Mouse (Mus musculus): ENCODE data around the gene Pik3r1.

Gene Pik3r1

GRCm38 (mm10) chr13:101735364-101736120 is 32.5 kb downstream of the Pik3r1 start:
- no peak for DNase-seq

GRCm38 (mm10) chr13:101734227-101734626 is 33.8 kb downstream of the Pik3r1 start:
- DNase-seq, result no peak

- DNase-seq, result no peak
Observed at GRCm38 (mm10) chr13:101732675-101733074, 35.3 kb downstream of the Pik3r1 start.

GRCm38 (mm10) chr13:101731777-101732176 is 36.2 kb downstream of the Pik3r1 start:
- no peak for DNase-seq

DNA sequence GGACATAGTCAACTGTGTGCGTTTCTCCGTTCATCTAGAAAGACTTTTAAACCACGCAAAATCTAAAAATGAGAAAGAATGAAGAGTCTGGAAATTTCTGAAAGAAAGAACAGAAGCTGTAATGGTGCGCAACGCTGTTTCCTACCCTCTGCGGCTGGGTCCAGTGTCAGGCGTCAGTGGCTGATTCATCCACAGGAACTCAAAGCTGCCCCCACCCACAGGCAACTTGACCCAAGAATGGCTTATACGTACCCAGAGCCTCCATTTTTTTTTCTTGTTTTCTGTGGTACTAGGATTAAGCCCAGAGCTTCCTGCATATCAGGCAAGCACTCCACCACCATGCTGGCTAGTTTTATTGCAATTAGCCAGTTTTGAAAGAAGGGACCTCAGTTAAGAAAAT is 37.7 kb downstream of the Pik3r1 start:
- no peak for DNase-seq

DNA sequence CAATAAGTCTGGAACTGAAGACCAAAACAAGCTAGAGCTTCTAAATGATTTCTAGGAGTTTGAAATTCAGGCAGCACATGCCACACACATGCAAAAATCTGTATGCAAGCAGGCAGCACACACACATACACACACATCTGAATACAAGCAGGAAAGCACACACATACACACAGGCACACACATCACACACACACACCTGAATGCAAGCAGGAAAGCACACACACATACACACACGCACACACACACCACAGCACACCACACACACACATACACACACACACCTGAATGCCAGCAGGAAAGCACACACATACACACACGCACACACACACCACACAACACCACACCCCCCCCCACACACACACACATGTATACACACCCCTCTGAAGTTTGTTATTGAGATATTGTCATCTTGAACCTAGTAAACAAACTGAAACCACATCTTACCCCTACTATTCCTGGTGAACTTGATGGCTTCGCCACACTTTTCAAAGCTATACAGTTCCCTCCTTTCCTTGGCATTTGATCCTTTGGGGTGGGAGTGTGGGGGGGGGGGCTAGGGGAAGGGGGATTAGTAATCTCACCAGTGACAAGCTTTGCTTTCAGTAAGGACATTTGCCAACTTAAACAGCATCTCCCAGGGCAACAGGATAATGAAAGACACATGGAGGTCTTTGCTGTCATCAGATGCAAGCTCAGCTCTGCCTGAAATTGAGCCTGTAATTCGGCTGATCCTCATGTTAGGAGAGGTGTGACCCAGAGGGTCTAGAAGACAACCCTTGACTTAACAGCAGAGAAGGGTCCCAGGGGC is 38.6 kb downstream of the Pik3r1 start:
- DNase-seq, result no peak

DNA sequence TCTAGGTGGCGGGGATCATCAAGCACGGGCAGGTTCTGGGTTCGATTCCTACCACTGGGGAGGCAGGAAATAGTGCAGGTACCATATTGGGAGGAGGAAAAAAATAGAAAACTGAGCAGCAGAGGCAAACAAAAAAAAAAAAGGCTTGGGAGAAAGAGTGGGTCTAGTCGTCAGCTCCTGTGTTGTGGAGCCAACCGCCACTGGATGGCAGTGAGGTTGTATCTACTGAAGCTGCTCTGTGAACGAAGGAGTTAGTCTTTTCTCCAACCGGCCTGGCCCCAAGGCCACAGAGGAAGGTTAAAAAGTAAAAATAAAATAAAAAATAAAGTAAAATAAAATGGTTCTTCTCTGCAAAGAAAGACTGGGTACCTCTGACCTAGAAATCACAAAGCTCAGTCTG is 39.2 kb downstream of the Pik3r1 start:
- DNase-seq, result peak; percentile 52

GRCm38 (mm10) chr13:101728300-101728699 is 39.7 kb downstream of the Pik3r1 start:
- no peak for DNase-seq

DNA sequence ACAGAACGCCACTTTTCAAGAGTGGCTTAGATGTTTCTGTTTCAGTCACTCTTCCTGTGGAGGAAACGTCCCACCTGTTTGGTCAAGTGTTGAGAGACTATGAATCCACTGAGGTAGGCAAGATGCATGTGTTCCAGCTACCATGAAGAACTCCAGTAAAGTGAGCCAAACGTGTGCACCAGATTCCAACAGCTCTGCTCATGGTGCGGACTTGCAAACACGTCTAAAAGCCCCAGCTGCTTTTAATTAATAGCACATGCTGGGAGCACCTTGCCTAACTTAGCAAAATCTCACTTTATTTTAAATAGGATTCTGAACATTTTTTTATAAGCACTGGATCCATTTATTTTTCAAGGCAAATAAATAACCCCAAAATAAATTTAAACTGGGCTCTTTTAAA is 40.2 kb downstream of the Pik3r1 start:
- DNase-seq, result no peak

GRCm38 (mm10) chr13:101726922-101727321 is 41.1 kb downstream of the Pik3r1 start:
- DNase-seq, result no peak

DNA sequence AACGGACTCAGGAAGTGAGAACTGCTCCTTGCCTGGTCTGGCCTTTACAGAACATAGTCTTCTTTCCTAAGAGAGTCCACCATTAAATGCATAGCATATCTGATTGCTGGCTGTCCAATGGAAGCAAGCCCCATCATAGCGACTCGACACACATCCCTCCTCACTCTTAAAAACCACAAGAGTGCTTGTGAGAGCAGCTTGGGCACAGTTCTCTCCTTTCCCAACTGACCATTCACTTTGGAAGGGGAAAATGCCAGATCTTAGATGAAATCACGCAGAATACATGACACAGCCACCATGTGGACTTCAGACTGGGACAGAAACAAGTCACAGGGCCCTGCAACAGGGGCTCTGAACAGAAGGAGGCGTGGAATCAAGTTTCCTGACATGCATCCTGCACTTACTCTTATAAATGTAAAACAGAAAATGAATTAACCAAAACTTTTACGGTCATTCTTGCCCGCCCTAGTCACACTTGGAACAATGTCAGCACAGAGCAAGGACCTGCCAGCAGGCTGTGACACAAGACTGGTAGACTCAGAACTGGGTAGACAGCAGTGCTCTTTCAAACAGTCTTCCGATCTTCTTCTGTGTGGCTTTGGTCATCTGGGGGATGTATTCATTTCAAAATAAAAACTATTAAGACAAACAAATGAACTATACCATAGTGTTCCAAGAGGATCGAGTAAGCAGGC is 46.0 kb downstream of the Pik3r1 start:
- DNase-seq, result no peak

DNA sequence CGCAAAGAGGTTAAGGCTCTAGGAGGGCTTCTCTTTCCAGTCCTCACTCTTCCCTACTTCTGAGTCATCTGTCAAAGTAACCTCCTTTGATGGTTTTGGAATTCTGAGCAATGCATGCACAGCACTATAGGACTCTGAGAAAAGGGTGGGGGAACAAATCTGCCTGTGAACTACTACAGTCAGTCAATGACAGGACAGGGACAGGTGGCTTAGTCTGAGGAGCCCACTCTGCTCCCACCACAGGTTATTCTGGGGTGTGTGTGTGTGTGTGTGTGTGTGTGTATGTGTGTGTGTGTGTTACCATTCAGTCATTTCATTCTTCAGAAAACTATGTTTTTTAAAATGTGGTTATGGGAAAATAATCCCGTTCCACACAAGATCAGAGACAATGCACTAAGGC is 46.9 kb downstream of the Pik3r1 start:
- no peak for DNase-seq

DNA sequence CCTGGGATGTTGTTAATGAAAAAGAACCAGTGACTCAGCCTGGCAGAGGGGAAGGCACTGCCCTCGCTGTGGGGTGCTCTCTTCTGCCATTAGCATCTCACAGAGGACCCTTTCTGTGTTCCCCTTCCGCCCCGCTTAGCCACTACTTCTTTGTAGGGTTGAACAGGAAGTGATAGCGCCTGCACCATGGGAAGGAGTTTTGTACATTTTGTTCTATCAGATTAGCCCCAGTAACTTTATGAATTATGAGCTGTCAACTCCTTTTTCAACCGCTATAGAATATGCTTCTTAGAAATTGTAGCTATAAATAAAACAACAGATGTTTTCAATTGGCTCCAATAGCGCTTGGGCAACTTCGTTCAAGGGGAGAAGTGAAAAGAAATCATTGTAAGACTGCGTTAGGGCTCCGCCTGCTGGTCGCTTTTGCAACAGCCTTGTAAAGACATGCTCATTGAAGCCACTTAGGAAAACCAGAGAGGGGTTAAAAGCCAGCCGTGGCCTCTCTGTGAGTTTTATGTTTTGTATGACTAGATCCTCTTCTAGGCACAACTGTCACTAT is 48.6 kb downstream of the Pik3r1 start:
- peak; percentile 60 for DNase-seq

- no peak for DNase-seq
Observed at GRCm38 (mm10) chr13:101718744-101719143, 49.3 kb downstream of the Pik3r1 start.

GRCm38 (mm10) chr13:101717836-101718235 is 50.2 kb downstream of the Pik3r1 start:
- DNase-seq, result no peak

GRCm38 (mm10) chr13:101713429-101714088 is 54.5 kb downstream of the Pik3r1 start:
- DNase-seq, result no peak

DNA sequence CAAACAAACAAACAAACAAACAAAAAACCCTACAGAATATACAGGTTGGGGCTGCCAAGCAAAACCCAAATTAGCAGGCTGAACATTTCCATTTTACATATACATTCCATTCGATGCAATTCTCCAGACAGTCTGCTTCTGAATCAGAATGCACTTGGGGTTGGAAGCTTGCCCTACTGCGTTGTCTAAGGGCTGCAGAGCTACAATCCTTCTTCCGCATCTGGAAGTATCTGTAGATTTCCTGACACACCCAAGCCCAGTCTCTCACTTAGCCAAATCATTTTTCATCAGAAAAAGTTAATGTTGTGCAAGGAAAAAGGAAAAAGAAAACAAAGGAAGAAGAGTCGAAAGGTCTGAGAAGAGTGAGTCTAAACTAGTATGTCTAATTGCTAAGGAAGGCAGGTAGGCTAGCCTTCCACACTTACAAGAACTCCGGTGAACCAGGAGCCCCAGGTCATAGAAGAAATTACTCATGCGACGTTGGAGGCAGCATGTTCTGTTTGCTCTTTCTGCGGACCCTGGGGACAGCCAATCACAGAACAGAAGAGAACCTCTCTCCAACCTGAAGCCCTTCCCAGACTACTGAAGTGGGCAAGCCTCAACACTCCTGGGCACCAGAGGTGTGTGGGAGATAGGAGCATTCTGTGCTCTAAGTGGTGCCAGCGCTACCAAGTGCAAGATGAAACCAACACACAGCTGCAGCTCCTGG is 55.1 kb downstream of the Pik3r1 start:
- DNase-seq, result no peak

GRCm38 (mm10) chr13:101712099-101712498 is 55.9 kb downstream of the Pik3r1 start:
- DNase-seq, result no peak

DNA sequence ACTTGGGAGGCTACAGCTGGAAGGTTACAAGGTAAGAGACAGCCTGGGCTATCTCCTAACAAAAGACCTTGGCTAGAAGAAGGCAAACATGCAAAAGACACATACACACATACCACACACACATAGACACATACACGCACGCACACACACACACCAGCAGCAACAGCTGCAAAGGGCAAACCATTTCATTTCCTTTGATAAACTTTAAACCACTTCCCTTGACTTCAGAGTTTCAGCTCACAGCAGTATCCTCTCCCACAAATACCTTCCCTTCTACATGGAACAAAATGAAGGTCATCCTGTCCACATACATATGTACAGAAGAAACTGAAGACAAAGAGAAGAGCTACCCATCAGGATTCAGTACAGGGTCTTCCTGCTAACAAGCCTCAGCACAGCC is 56.7 kb downstream of the Pik3r1 start:
- DNase-seq, result no peak

GRCm38 (mm10) chr13:101709788-101710187 is 58.2 kb downstream of the Pik3r1 start:
- no peak for DNase-seq

- no peak for DNase-seq
Observed at GRCm38 (mm10) chr13:101707226-101707625, 60.8 kb downstream of the Pik3r1 start.

DNA sequence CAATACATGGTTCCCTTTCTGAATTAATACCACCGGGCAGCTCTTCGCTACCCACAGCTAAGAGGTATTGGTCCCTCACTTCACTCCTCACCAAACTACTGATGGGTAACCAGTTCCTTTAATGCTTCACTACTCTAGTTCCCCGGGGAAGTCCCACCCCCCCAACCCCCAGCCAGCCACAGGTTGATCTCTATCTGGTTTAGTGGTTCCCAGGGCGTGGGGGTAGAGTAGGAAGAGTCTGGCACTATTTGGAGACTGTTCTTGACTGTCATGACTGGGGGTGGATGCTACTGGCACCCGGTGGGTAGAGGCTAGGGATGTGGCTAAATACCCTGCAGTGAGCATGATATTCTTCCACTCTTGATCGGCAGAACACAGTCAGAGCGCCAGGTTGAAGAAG is 61.6 kb downstream of the Pik3r1 start:
- DNase-seq, result no peak
